26 mouse cellular contexts compared by ENCODE assay signal in the genomic region with DNA sequence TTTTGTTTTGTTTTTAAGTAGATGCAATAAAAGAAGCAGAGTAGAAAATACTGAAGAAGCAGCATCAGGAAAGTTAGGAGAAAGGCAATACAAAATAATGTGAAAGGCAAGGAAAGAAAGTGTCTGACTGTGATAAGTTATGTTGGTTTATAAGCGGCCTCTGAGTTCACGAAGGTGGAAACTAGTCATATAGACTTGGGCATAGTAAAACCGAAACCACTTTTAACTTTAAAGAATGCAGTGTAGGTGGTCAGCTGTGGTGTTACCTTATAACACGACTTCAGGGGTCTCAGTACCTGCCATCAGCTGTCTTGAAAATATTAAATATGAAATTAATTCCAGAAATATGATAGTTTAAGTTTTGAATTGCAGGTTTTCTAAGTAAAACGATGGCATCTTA. TPM values are rescaled to one million over a fixed set of nuclear protein-coding genes. Genes with fewer than 3 reads are reported as not detected.
DNase-seq lines count a peak whose midpoint lies in the region; ATAC-seq lines count a peak whose summit lies in the region.
"Had no signal": no experiment of that assay in that cellular context is flagged by ENCODE, and none has a peak within 500 bp of the region (broad histone marks: within the 10 kb centered on the region; RNA-seq: fewer than 3 reads in every experiment).

No protein-coding gene starts in this region.

- WGBS in intestine, embryonic 15.5 days = 91% methylated on average over 5 of the region's 5 CpGs

- H3K4me3 ChIP-seq in intestine, embryonic 15.5 days (replicated peaks) = no peak overlapping the region
- H3K4me3 ChIP-seq: embryonic facial prominence, embryonic 13.5 days; embryonic facial prominence, embryonic 15.5 days; erythroblast, embryonic 14.5 days; forebrain, embryonic 10.5 days; forebrain, embryonic 12.5 days had no signal

- H3K36me3 ChIP-seq in intestine, embryonic 15.5 days = no peaks in the 10 kb centered on the region

- no peaks in the 10 kb centered on the region for H3K9me3 ChIP-seq in intestine, embryonic 15.5 days
- H3K9me3 ChIP-seq: embryonic facial prominence, embryonic 13.5 days; embryonic facial prominence, embryonic 15.5 days; forebrain, embryonic 10.5 days; forebrain, embryonic 12.5 days; G1E had no signal

- peak; percentile 32 for ATAC-seq in activated CD4-positive, CD25-positive, alpha-beta regulatory T cell, adult 4 months
- ATAC-seq in inflammation-experienced regulatory T-cells, adult 6 months = peak; percentile 55
- ATAC-seq in intestine, embryonic 15.5 days = no peak
- ATAC-seq: forebrain, embryonic 14.5 days; forebrain, embryonic 16.5 days; Patski had no signal

- no peaks in the 10 kb centered on the region for H3K27me3 ChIP-seq in intestine, embryonic 15.5 days (replicated peaks)
- H3K27me3 ChIP-seq: CH12.LX; embryonic facial prominence, embryonic 13.5 days; embryonic facial prominence, embryonic 15.5 days; forebrain, embryonic 12.5 days; Patski had no signal

- H3K4me2 ChIP-seq in intestine, embryonic 15.5 days (replicated peaks) = no peak overlapping the region
- H3K4me2 ChIP-seq: embryonic facial prominence, embryonic 13.5 days; embryonic facial prominence, embryonic 15.5 days; forebrain, embryonic 12.5 days had no signal

- DNase-seq in CD4-positive helper T cell, adult 2 months (ENCODE audit: low read depth, low spot score) = peak; percentile 7
- no peak for DNase-seq in kidney, postnatal 10 days
- DNase-seq: adrenal gland, adult 2 months; adrenal gland, postnatal 10 days; adrenal gland, postnatal 25 days; B cell, adult 2 months; cerebellum, adult 11 months; cerebellum, adult 18-20 months; cerebellum, adult 8-10 months; cerebellum, adult 9-11 months; cerebellum, postnatal 14 days; cerebellum, postnatal 36 days; embryo, embryonic 11 days had no signal

- H3K27ac ChIP-seq in intestine, embryonic 15.5 days = no peak overlapping the region
- H3K27ac ChIP-seq: embryonic facial prominence, embryonic 13.5 days; embryonic facial prominence, embryonic 15.5 days; forebrain, embryonic 10.5 days; forebrain, embryonic 12.5 days had no signal

- H3K9ac ChIP-seq in intestine, embryonic 15.5 days = no peak overlapping the region
- H3K9ac ChIP-seq: embryonic facial prominence, embryonic 13.5 days; embryonic facial prominence, embryonic 15.5 days; forebrain, embryonic 12.5 days had no signal

- H3K4me1 ChIP-seq in intestine, embryonic 15.5 days (replicated peaks) = no peaks in the 10 kb centered on the region
- H3K4me1 ChIP-seq: embryonic facial prominence, embryonic 13.5 days; embryonic facial prominence, embryonic 15.5 days; forebrain, embryonic 10.5 days; forebrain, embryonic 12.5 days had no signal

RNA-seq across cellular contexts. Expression of a gene that starts 23.2 kb away (rescaled TPM):
- polyA plus RNA-seq in activated CD4-positive, CD25-positive, alpha-beta regulatory T cell, adult 4 months (2017; shearing (Covaris generic)) = 10 to 100 TPM; 16.8 to 21.4 TPM
- polyA plus RNA-seq in inflammation-experienced regulatory T-cells, adult 6 months (2017; shearing (Covaris generic)) = 10 to 100 TPM; 12.3 to 20.2 (median 14.4) TPM
- polyA plus RNA-seq in intestine, embryonic 15.5 days (2015; fragmentation: Nextera tagmentation; extraction: Ambion mirVana) = 38.3 and 40.9 TPM in 2 replicates

RNA-seq across cellular contexts. Expression of a gene that starts 23.3 kb away (rescaled TPM):
- polyA plus RNA-seq in activated CD4-positive, CD25-positive, alpha-beta regulatory T cell, adult 4 months (2017; shearing (Covaris generic)) = 10 to 100 TPM; 23.5 to 36.9 TPM
- 10 to 100 TPM; 27.9 to 45.7 (median 36.3) TPM for polyA plus RNA-seq in inflammation-experienced regulatory T-cells, adult 6 months (2017; shearing (Covaris generic))
- polyA plus RNA-seq in intestine, embryonic 15.5 days (2015; fragmentation: Nextera tagmentation; extraction: Ambion mirVana) = 21.7 and 22.0 TPM in 2 replicates
- polyA plus RNA-seq: erythroblast, embryonic 14.5 days had no signal

RNA-seq across cellular contexts. Expression of a gene that starts 42.3 kb away (rescaled TPM):
- 10 to 100 TPM; 49.7 to 64.9 TPM for polyA plus RNA-seq in activated CD4-positive, CD25-positive, alpha-beta regulatory T cell, adult 4 months (2017; shearing (Covaris generic))
- 10 to 100 TPM; 56.8 to 63.2 (median 60.4) TPM for polyA plus RNA-seq in inflammation-experienced regulatory T-cells, adult 6 months (2017; shearing (Covaris generic))
- 0.64 and 0.67 TPM in 2 replicates for polyA plus RNA-seq in intestine, embryonic 15.5 days (2015; fragmentation: Nextera tagmentation; extraction: Ambion mirVana)
- polyA plus RNA-seq: erythroblast, embryonic 14.5 days; G1E; Patski had no signal

Comparison
In these comparisons a context has a peak if more than half of its experiments do, and no peak if none do; other contexts are left out.
1. RNA of a gene that starts 42.3 kb away (polyA plus RNA-seq): 49.7 to 64.9 TPM in activated CD4-positive, CD25-positive, alpha-beta regulatory T cell, adult 4 months and 56.8 to 63.2 TPM in inflammation-experienced regulatory T-cells, adult 6 months; 0.64 to 0.67 TPM in intestine, embryonic 15.5 days; every median in the first group is over 10 times any median in the second.